Mouse (Mus musculus) skeletal muscle tissue, adult 2 months (tissue): ENCODE measurements around the gene Wdfy3.
A peak's percentile ranks its signal among the peaks of the same experiment; 100 is the strongest.

Experiments used
- DNase-seq: peaks from one replicate; pipeline ENCODE4 v3.0.0-alpha.2; 2012; ENCODE audit warnings: low read depth, low spot score

The Wdfy3 gene

GRCm38 (mm10) chr5:102055130-102055641 is 14.5 kb downstream of the Wdfy3 start:
- peak; percentile 20 for DNase-seq

- peak; percentile 33 for DNase-seq
These were observed 15.1 kb downstream of the Wdfy3 start for GRCm38 (mm10) chr5:102054511-102055093.

- DNase-seq = no peak
These were observed 16.8 kb downstream of the Wdfy3 start for GRCm38 (mm10) chr5:102052906-102053305.

GRCm38 (mm10) chr5:102052465-102052864 is 17.3 kb downstream of the Wdfy3 start:
- no peak for DNase-seq

GRCm38 (mm10) chr5:102050677-102051076 is 19.0 kb downstream of the Wdfy3 start:
- DNase-seq = no peak

- no peak for DNase-seq
These were observed 21.3 kb downstream of the Wdfy3 start for GRCm38 (mm10) chr5:102048416-102048815.

GRCm38 (mm10) chr5:102046617-102047116 is 23.1 kb downstream of the Wdfy3 start:
- no peak for DNase-seq

GRCm38 (mm10) chr5:102045636-102046616 is 23.8 kb downstream of the Wdfy3 start:
- no peak for DNase-seq

- no peak for DNase-seq
These were observed 24.5 kb downstream of the Wdfy3 start for GRCm38 (mm10) chr5:102045177-102045576.

GRCm38 (mm10) chr5:102033281-102033680 is 36.4 kb downstream of the Wdfy3 start:
- DNase-seq = no peak

- no peak for DNase-seq
These were observed 37.0 kb downstream of the Wdfy3 start for GRCm38 (mm10) chr5:102032594-102033240.

GRCm38 (mm10) chr5:102032191-102032590 is 37.5 kb downstream of the Wdfy3 start:
- no peak for DNase-seq

- DNase-seq = no peak
These were observed 46.3 kb downstream of the Wdfy3 start for GRCm38 (mm10) chr5:102023376-102023775.

GRCm38 (mm10) chr5:102022018-102022898 is 47.5 kb downstream of the Wdfy3 start:
- no peak for DNase-seq

GRCm38 (mm10) chr5:102014235-102014634 is 55.5 kb downstream of the Wdfy3 start:
- no peak for DNase-seq

- DNase-seq = no peak
These were observed 55.9 kb downstream of the Wdfy3 start for GRCm38 (mm10) chr5:102013781-102014180.

- no peak for DNase-seq
These were observed 58.8 kb downstream of the Wdfy3 start for GRCm38 (mm10) chr5:102010961-102011360.

- DNase-seq = no peak
These were observed 60.1 kb downstream of the Wdfy3 start for GRCm38 (mm10) chr5:102009606-102010005.

GRCm38 (mm10) chr5:102008712-102009111 is 61.0 kb downstream of the Wdfy3 start:
- no peak for DNase-seq

- no peak for DNase-seq
These were observed 63.3 kb downstream of the Wdfy3 start for GRCm38 (mm10) chr5:102006218-102006941.
